Mouse (Mus musculus) gastrocnemius, postnatal 10 days (tissue): Measurements from ENCODE around the gene Crybg3. TPM values are rescaled to one million over a fixed set of nuclear protein-coding genes. Genes with fewer than 3 reads are reported as not detected.
"Not testable (repeated sequence)": the region's sequence is repeated elsewhere in the genome, so short reads cannot be mapped to it uniquely, and the experiment has no call there.

Experiments
- DNase-seq: peaks from one replicate; pipeline ENCODE4 v3.0.0; 2021; ENCODE audit warnings: mixed read lengths
- total RNA-seq, 2 experiments: library from RNA; stranded (reverse); gene quantifications; 2 replicates each; pipeline ENCODE4 v1.2.3; 2021

The Crybg3 gene
- total RNA-seq, 2 experiments from 2014 or later: 28.1 to 29.0 TPM

DNA sequence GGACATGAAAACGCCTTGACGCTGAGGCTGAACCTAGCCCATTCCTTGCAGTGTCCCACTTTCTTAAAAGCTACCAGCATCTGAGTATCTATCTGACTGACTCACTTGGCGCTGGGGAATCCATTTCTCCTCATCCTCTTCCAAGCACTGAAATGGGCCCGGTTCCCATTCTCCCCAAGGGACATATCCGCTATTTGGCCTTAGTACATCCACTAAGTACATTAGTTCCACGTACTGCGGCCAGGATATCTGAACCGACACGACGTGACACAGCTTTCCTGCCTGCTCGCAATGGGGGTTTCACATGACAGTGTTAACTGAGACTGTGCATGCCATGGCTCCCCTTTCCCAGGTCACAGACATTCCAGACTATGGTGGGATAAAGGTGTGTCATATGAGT lies 66.4 kb downstream of the Crybg3 start:
- peak; percentile 52 for DNase-seq

DNA sequence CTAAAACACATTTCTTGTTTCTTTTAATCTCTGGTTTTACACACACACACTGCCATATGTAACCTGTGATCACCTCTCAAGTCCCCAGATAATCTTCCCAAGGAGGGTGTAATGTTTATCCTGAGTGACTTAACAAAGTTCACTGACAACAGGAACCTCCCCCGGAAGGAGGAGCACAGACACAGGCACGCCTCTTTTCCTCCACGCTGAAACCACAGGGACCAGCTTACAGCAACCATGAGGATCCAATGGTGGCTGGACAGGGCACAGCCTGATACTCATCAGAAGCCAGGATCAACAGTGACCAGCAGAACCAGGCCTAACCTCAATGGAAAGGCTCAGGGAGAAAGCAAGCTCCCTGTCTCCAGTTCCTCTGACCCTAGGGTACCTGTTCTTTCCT lies 68.2 kb downstream of the Crybg3 start:
- no peak for DNase-seq

DNA sequence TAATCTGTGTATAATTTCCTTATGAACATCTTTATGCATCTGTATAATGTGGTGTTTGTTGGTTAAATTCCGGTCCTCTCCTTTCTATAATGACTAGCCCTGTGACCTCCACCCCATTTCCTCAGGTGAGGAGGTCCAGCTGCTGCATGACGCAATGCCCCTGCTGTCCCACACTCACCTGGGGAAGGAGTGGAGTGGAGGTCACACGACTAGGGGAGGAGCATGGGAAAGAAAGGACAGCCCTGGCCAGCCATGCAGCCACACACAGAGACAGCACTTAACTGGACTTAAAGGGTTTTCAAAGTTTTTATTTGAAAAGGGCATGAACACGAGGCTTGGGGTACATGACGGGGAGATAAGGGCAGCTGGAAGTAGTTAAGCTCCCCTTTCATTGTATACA lies 69.5 kb downstream of the Crybg3 start:
- DNase-seq: no peak

DNA sequence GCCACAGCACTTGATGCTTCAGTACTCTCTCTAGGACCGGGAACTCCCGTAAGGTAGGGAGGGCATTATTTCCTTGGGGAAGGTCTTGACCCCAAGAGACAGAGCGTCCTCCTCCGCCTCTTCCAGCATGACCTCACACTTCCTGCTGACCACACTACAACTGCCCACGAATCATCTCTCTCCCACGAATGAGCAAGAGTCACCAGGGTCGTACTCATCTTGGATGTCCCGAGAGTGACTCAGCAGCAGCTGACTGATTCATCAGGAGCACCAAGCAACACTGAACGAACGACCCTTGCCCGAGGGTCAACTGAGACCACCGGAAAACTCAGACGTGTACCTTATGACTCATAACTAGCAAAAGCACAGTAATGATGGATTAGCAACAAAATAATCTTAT lies 71.2 kb downstream of the Crybg3 start:
- no peak for DNase-seq

DNA sequence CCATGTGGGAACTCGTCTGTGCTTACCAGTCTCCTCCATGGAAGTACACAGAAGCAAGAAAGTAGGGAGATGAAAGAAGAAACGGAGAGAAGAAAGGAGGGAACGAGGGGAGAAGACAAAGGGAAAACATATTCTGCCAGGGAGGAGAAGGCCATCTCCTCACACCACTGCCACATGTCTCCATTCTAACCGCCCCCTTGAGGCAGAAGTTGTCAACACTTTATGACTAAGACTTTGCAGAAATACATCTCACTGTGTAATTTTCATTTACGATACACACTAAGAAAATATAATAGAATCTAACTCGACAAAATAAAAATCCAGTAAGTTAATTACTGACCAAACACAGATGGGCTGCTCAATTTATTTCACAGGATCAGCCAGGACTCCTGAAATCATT lies 73.8 kb downstream of the Crybg3 start:
- DNase-seq: no peak

DNA sequence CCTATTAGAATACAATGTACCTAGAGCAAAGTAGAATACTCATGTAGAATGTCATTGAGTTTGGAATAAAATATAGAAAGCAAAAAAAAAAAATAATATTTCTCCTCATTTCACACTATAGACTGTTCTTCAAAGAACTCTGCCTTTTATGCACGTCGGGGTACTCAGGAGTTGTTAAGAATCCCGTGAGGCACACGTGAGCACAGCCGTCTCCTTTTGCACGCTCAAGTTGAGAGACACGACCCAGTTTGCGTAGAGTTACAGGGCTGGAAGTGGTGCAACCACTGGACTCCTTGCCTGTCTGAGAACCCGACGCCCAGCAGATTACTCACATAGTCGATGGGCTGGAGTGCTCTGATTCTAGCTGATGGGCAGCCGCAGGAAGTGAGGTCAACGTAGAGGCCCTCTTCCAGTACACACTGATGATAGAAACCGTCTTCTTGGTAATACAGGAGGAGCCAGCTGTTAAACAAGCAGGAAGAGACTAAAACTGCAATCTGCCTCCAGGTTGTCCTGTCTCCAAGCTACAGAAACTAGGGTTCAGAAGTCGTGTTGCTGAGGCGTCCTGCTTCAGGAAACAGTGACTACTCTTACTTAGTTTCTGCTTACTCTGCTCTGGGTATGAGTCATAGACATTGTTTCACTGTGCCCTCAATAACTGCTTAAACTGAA lies 78.9 kb downstream of the Crybg3 start:
- DNase-seq: no peak

DNA sequence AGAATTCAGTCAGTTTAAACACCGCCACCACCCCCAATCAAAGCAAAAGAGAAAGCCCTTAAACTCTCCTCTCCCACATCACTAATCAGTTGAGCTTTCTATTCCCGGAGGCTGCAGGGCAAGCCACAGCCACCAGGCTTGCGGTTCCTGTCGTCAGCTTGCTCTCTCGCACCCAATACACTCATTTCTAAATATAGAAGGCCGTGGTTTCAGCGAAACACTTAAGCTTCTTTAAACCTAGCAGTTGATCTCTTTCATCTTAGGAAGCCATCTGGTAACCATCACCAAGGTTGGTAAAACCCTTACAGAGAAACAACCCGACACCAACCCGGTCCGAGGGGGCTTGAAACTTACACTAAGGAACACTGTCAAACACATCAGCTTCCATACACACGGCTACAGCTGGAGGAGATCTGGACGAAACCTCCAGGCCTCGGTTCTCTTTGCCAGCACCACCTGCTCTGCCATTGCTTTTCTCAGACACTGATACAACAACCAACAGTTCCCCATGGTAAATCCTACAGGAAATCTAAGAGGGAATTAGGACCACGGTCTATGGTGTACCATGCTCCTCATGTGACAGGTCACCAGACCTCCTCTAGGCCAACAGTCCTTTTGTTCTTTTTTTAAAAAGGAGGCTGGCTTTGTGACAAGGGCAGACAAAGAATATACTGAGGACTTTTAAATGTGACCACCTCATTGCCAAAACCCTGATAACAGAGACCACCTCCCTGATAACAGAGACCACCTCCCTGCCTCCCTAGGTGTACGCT lies 83.1 kb downstream of the Crybg3 start:
- DNase-seq: no peak

DNA sequence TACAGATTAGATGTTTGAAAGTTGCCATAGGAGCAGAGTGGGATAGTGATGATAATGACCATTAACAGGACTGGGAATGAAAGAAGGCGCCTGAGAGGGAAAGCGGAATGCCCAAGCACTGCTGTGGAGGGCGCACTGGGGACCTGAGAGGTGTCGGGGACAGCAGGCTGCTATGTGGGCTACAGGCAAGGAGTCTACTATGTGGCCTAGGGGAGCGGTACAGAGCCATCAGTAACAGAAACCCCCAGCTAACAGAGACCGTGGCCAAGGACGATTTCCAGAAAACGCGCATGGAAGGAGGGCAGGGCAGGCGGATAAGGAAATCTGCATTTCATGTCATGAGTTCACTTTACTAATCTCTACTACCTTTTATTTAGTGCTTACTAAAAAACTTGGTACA lies 83.8 kb downstream of the Crybg3 start:
- no peak for DNase-seq

DNA sequence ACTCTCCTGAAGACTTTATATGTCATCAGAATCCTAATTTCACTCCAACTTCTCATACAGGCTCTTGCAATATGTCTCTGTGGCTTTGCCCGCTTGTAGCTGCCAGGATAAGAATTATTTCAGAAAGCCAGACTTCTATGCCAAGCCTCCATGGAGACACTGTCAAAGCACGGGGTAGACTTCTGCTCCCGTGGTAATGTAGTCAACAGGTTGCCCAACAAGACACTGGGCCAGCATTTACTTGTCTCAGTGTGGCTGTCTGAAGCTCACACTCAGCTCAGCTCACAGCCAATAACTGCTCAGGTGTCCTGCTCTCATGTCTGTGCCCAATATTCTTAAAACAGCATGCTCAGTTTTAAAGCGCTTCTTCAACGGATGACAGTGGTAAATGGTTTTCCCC lies 85.6 kb downstream of the Crybg3 start:
- no peak for DNase-seq

DNA sequence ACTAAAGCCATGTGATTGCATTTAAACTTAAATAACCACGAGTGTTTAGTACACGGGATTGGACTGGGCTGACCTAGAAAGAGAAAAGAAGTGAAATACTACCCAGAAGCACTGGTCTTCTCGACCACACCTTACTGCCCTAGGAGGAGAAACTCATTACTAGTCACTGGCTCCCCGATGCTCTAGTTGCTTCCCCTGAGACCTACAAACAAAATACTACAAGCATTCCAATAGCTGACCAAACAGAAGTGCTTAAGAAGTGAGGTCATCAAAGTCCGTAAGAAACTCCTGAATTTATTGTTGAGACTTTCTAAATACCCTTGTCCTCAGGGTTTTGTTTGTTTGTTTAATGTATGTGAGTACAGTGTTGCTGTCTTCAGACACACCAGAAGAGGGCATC lies 90.9 kb downstream of the Crybg3 start:
- DNase-seq: no peak

DNA sequence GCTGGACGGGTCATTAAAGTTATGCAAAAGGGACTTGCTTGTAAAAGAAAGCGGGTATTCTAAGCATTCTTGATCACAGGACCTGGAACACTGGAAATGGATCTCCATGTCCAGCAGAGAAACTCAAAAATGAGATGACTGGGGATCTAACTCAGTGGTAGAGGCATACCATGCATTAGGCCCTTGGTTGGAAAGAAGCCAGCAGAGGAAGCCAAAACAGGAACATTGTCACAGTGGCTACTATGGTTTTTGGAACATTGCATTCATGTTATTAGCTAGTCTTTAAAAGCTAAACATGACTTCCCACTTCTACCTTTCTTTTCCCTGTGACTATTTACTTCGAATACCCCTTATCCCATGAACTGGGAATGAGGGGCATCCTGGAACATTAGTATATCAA lies 101.6 kb downstream of the Crybg3 start:
- no peak for DNase-seq

DNA sequence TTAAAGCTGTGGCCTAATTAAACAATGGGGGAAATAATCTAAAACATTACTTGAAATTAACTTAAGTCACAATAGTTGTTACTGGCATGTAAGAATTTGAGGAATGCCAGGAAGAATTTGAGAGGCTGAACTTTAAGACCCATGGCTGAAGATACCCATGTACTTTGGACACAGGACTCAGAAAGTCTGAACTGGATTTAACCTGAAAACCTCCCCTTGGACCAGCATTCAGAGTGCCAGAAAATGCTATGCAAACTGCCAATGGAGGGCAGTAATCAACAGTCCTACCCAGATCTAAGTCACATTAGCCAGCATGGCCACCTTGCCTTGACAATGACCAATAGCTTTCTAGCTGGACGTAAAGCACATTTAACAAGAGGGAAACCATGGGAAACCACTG lies 102.8 kb downstream of the Crybg3 start:
- no peak for DNase-seq

DNA sequence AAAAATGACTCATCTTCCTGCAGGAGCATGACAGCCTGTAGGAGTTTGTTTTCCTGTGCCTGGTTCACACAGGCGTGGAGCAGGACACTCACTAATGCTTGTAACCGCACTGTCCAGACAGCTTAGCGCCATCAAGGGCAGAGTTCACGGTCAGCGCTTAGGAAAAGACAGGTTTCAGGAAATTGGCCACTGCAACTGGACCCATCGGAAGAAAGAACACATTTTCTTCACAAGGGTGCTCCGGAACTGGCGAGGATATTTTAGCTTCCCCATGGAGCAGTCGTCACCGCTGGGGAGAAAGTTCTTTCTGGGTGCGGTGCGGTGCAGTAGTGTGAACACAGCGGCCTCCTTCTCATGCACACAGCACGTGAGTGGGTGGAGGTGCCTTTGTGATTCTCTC lies 107.6 kb downstream of the Crybg3 start:
- no peak for DNase-seq

DNA sequence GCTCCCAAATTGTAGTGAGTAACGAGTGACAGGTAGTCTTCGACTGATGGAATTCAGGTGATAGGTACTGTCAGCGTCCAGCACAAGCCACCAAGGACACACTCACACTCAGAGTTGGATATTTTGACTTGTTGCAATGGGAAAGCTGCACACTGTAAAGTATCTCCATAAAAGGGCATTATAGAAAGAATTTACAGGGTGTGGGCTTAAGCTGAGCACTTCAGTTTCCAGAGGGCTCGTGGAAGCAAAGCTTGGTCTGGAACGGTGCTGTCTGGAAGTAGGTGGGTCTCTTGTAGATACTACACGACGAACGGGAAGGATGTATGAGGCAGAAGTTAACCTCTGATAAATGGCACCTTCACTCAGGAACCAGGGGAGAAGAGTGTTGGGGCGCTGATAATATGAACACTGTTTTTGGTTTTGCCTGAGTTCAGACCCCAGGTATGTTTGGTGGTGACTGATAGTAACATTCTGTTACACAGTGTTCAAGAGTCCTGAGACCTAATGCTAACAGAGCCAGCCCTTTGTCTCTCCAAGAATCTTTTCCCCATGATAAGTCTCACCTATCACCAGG lies 112.7 kb downstream of the Crybg3 start:
- no peak for DNase-seq

DNA sequence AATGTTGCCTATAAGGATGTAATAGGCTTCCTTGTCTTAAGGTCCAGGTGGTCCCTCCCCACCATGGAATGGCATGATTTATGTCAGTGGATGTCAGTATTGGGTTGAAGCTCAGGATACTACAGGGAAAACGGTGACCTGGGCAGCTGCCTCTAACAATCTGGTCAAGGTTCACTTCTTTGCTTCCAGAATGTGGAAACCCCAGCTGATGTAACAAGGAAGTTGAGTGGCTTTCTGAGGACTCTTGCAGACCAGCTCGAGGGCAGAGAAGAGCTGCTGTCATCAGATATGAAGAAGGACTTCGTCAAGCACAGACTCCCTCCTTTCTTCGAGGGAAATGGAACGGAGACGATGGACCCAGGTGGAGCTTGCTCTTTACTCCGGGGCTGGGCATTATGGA lies 113.5 kb downstream of the Crybg3 start:
- no peak for DNase-seq

DNA sequence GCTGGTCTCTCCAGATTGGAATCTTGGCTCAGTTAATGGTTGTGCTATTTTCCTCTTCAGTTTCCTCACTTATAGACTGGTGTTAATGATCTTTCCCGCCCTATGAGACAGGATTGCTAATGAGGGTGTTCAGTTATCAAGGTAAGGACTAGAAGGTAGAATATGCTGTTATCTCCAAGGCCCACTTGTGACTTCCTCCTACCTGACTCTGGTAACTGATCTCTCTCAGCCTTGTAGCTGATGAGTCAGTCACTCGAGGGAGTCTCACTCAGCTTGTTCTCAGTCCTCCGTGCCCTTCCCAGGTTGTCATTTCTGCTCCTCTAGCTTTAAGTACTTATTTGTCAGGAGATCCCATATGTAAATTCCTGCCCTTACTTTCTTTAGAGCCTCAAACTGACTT lies 122.8 kb downstream of the Crybg3 start:
- DNase-seq: no peak

DNA sequence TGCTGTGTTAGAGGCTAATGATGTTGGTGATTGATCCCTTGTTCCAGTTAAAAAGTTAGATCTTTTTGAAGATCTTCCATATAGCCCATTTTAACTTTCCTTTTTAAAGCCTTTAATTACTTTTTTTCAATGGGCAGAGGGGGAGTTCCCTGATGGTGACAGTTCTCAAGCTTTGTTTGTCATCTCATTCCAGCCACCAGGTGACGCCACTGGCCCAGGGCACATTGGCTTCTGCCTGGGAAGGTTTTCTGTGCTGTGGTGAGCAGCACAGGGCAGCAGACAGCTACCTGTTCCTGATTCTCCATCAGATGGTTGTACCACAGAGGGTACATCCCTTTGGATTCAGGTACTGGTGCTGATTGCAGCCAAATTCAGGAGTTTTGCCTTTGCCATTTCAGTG lies 126.0 kb downstream of the Crybg3 start:
- DNase-seq: peak; percentile 76

DNA sequence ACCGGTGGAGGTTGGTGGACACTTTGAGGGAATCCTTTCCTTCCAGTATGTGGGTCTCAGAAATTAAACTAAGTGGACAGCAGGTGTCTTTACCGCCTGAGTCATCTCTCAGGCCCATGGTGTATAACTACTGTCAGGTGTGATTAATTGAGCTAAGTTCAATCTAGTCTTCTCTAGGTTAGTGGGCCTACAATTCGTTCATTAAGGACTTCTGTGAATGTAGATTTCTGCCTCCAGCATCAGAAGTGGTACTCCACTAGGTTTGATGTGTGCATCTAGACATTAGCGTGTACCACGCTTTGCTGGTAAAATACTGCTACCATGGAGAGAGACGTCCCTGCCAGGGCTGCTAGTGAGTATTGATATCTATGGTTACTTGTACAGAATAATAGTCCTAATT lies 128.2 kb downstream of the Crybg3 start:
- no peak for DNase-seq

DNA sequence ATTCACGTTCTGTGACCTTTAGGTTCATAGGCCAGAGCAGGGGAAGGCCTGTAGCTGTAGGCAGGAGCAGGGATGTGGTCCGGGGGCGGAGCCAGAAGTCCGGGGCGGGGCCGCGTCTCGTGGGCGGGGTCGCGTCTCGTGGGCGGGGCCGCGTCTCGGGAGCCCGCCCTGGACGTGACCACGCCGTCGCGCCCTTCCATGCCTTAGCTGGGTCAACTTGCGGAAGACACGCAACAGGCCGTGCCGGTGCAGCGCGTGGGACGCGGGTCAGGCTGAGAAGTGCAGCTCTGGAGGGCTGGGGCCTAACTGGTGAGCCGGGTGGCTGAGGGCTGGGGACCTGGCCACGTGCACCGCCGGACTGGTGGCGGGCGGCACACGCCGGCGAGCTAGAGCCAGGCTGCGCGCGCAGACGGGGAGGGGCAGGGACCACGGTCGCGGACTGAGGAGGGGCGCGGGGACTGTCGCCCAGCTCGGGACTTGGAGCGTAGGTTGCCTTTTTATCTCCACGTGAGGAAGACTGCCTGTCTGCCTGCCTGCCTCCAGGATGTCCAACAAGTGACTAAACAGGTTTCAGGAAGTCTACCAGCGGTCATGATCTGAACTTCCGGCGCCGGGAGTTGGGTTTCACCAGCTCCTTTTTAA lies 129.0 kb downstream of the Crybg3 start, which contains the start of gene Riox2:
Gene Riox2 (plus strand): TSS at position 139 of the 642 bp plus-strand sequence.
- peak; percentile 88 for DNase-seq

DNA sequence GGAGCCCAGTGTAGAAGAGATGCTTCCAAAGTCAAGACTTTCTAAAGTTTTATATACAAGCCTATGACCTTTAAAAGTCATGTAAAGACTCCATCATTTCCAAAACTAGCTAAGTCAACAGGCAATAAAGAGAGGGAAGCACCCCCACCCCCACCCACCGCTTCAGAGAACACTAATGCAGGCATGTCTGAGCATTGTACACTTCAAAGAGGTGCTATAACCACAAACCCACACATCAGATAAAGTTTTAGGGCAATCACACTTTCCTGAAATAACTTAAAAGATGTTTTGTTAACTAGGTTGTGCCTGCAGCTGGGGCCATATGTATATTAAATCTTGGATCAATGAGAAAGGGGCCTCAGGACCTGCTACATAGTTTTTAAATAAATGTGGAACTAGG lies 130.9 kb downstream of the Crybg3 start:
- DNase-seq: no peak

DNA sequence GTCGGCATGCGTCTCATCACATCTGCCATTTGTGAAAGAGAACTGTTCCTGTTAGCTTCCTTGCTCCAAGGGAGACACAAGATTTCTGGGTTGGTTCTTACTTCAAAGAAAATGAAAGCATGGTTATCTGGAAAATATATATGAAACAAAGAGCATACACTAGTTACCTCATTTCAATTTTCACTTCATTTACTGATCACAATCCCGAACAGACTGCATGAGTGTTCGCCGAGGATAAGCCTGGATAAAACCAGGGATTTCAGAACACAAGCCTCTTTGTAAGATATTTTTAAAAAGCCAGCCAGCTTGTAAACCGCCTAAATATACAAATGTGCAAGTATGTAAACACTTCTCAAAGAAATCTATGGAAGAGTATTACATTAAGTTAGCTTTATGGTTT lies 136.8 kb downstream of the Crybg3 start:
- DNase-seq: no peak

DNA sequence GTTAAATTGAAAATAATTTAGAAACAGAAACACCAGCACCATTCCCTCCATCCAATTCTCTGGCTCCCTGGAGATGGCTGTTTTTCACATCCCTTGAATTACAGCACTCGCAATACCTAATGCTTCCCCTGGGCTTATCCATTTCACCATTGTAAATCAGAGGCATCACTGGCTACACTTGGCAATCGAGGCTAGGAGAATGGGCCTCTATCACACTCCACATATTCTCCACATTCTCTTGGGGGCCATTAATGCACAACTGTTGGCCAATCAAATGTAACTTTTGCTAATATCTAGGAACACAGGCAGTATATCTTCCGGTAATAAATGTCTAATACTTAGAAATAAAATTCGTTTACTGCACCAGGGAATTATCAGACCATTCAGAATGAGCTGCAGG lies 137.2 kb downstream of the Crybg3 start:
- no peak for DNase-seq

DNA sequence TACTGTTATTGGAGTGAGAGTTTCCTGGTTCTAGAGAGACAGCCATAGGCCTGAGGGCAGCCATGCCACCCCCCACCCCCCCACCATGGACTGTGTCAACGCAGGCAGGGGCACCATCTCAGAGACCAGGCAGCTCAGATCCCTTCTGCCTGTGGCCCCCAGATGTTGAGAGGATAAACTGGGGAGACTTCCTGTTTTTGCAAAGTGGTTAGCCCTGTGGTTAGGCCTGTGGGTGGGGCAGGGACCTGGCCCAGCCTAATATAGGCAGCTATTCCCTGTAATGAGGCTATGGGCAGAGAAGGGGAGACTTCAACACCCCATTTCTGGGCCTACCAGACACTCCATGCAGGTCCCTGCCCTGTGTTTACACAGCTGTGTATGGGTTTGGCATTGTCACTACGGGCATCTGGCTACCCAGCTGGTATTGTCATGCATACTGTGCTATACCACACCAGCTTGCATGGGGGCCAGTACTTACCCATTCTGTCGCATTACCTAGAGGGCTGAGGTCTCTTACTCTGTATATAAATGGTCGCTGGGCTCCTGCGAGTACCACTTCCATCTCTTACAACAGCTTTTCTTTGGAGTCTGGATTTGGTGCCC lies 141.4 kb downstream of the Crybg3 start:
- DNase-seq: not testable (repeated sequence)
